Mouse (Mus musculus): ENCODE results near the gene Wbp2nl. TPM values are rescaled to one million over a fixed set of nuclear protein-coding genes. Genes with fewer than 3 reads are reported as not detected.
A peak's percentile ranks its signal among the peaks of the same experiment; 100 is the strongest.

The Wbp2nl gene
- total and polyA plus RNA-seq, 3 experiments = not detected

- H3K36me3 ChIP-seq (ENCODE audit: control insufficient read depth, insufficient read depth, low read length) = no peaks in the 10 kb centered on the region
- peak; percentile 48 to 80 for DNase-seq
- no peak overlapping the region for H3K4me3 ChIP-seq
- H3K4me1 ChIP-seq (ENCODE audit: control insufficient read depth, insufficient read depth, low read length) = no peaks in the 10 kb centered on the region
- no peak for TF ChIP-seq POLR2A (IDR thresholded peaks at IDR 0.05; ENCODE audit: insufficient read depth, low read depth, low read length)
- 0 out of 2 replicates have a peak, but pooled peaks have one; percentile 33 for TF ChIP-seq EP300 (IDR thresholded peaks at IDR 0.05; ENCODE audit: insufficient read depth, low read depth, low read length)
- TF ChIP-seq CTCF (IDR thresholded peaks at IDR 0.05) = peak; percentile 98
- intact Hi-C loops (cut with DNase I) = loop anchor here (1.0 to 10.0 kb wide), 3 partner anchors 71 to 538 kb away; partner anchors contain the start of genes Naga, Pheta2 and Smdt1
- WGBS = 7% methylated on average over 6 of the region's 6 CpGs
- no peak overlapping the region for H3K9ac ChIP-seq (ENCODE audit: low read depth, low read length)
- H3K27ac ChIP-seq = no peak overlapping the region
- H3K79me2 ChIP-seq (replicated peaks; ENCODE audit: control insufficient read depth, insufficient read depth, low read length) = no peaks in the 10 kb centered on the region
- H3K27me3 ChIP-seq (ENCODE audit: control insufficient read depth, insufficient read depth, low read length) = no peaks in the 10 kb centered on the region; the same call in 1 of the 2 replicates
Observed at GRCm38 (mm10) chr15:82266356-82266755, 32.4 kb upstream of the Wbp2nl start.

- Histone ChIP-seq H3K36me3 (ENCODE audit: control insufficient read depth, insufficient read depth, low read length) (no peaks in the 10 kb centered on the region), H3K4me1 (ENCODE audit: control insufficient read depth, insufficient read depth, low read length) (no peaks in the 10 kb centered on the region), H3K27ac (no peak overlapping the region), H3K27me3 (ENCODE audit: control insufficient read depth, insufficient read depth, low read length) (no peaks in the 10 kb centered on the region; the same call in 1 of the 2 replicates), H3K79me2 (replicated peaks; ENCODE audit: control insufficient read depth, insufficient read depth, low read length) (no peaks in the 10 kb centered on the region), H3K4me3 (no peak overlapping the region), H3K9ac (ENCODE audit: low read depth, low read length) (no peak overlapping the region)
- TF ChIP-seq POLR2A (IDR thresholded peaks at IDR 0.05; ENCODE audit: insufficient read depth, low read depth, low read length) (no peak), EP300 (IDR thresholded peaks at IDR 0.05; ENCODE audit: insufficient read depth, low read depth, low read length) (no peak), CTCF (IDR thresholded peaks at IDR 0.05) (no peak)
- 51% methylated on average over 3 of the region's 3 CpGs for WGBS
- DNase-seq = no peak
- intact Hi-C loops (cut with DNase I) = loop anchor here (5.0 to 10.0 kb wide), 2 partner anchors 69 to 537 kb away; partner anchors contain the start of genes Naga, Pheta2 and Smdt1
Observed at GRCm38 (mm10) chr15:82268185-82268584, 30.6 kb upstream of the Wbp2nl start.

GRCm38 (mm10) chr15:82268783-82269182, 30.0 kb upstream of the Wbp2nl start:
- Histone ChIP-seq H3K4me1 (ENCODE audit: control insufficient read depth, insufficient read depth, low read length) (no peaks in the 10 kb centered on the region), H3K36me3 (ENCODE audit: control insufficient read depth, insufficient read depth, low read length) (no peaks in the 10 kb centered on the region), H3K79me2 (replicated peaks; ENCODE audit: control insufficient read depth, insufficient read depth, low read length) (no peaks in the 10 kb centered on the region), H3K4me3 (no peak overlapping the region), H3K27me3 (ENCODE audit: control insufficient read depth, insufficient read depth, low read length) (no peaks in the 10 kb centered on the region; the same call in 1 of the 2 replicates), H3K9ac (ENCODE audit: low read depth, low read length) (no peak overlapping the region), H3K27ac (no peak overlapping the region)
- intact Hi-C loops (cut with DNase I) = loop anchor here (5.0 to 10.0 kb wide), 2 partner anchors 69 to 536 kb away; partner anchors contain the start of genes Naga, Pheta2 and Smdt1
- no peak for TF ChIP-seq CTCF (IDR thresholded peaks at IDR 0.05)
- no peak for TF ChIP-seq EP300 (IDR thresholded peaks at IDR 0.05; ENCODE audit: insufficient read depth, low read depth, low read length)
- no peak for TF ChIP-seq POLR2A (IDR thresholded peaks at IDR 0.05; ENCODE audit: insufficient read depth, low read depth, low read length)
- WGBS = 74% methylated on average over 9 of the region's 9 CpGs
- DNase-seq = no peak

GRCm38 (mm10) chr15:82271201-82271600, 27.6 kb upstream of the Wbp2nl start:
- Histone ChIP-seq H3K27ac (no peak overlapping the region), H3K4me1 (ENCODE audit: control insufficient read depth, insufficient read depth, low read length) (no peaks in the 10 kb centered on the region), H3K27me3 (ENCODE audit: control insufficient read depth, insufficient read depth, low read length) (peaks cover 5% of the 10 kb centered on the region), H3K4me3 (no peak overlapping the region), H3K79me2 (replicated peaks; ENCODE audit: control insufficient read depth, insufficient read depth, low read length) (no peaks in the 10 kb centered on the region), H3K9ac (ENCODE audit: low read depth, low read length) (no peak overlapping the region), H3K36me3 (ENCODE audit: control insufficient read depth, insufficient read depth, low read length) (no peaks in the 10 kb centered on the region)
- WGBS = 7% methylated on average over 5 of the region's 5 CpGs
- peak; percentile 32 to 67 for DNase-seq
- intact Hi-C loops (cut with DNase I) = no loop called here
- TF ChIP-seq CTCF (IDR thresholded peaks at IDR 0.05) (peak; percentile 82), POLR2A (IDR thresholded peaks at IDR 0.05; ENCODE audit: insufficient read depth, low read depth, low read length) (no peak)

- no peaks in the 10 kb centered on the region for H3K4me1 ChIP-seq (ENCODE audit: control insufficient read depth, insufficient read depth, low read length)
- intact Hi-C loops (cut with DNase I) = no loop called here
- H3K4me3 ChIP-seq = no peak overlapping the region
- DNase-seq = no peak
- TF ChIP-seq POLR2A (IDR thresholded peaks at IDR 0.05; ENCODE audit: insufficient read depth, low read depth, low read length) (no peak), EP300 (IDR thresholded peaks at IDR 0.05; ENCODE audit: insufficient read depth, low read depth, low read length) (no peak), CTCF (IDR thresholded peaks at IDR 0.05) (no peak)
- no peaks in the 10 kb centered on the region for H3K36me3 ChIP-seq (ENCODE audit: control insufficient read depth, insufficient read depth, low read length)
- peaks cover 5% of the 10 kb centered on the region for H3K27me3 ChIP-seq (ENCODE audit: control insufficient read depth, insufficient read depth, low read length)
- H3K9ac ChIP-seq (ENCODE audit: low read depth, low read length) = no peak overlapping the region
- H3K27ac ChIP-seq = no peak overlapping the region
- 78% methylated on average over 6 of the region's 6 CpGs for WGBS
- no peaks in the 10 kb centered on the region for H3K79me2 ChIP-seq (replicated peaks; ENCODE audit: control insufficient read depth, insufficient read depth, low read length)
Observed at GRCm38 (mm10) chr15:82272295-82272694, 26.5 kb upstream of the Wbp2nl start.

- WGBS = 25% methylated on average over 6 of the region's 6 CpGs
- Histone ChIP-seq H3K4me1 (ENCODE audit: control insufficient read depth, insufficient read depth, low read length) (no peaks in the 10 kb centered on the region), H3K27ac (no peak within 1 kb of the TSS), H3K27me3 (ENCODE audit: control insufficient read depth, insufficient read depth, low read length) (peaks cover 5% of the 10 kb centered on the region), H3K9ac (ENCODE audit: low read depth, low read length) (no peak within 1 kb of the TSS), H3K36me3 (ENCODE audit: control insufficient read depth, insufficient read depth, low read length) (no peaks in the 10 kb centered on the region), H3K4me3 (peak within 1 kb of the TSS; percentile 18; the same call in 1 of the 2 replicates), H3K79me2 (replicated peaks; ENCODE audit: control insufficient read depth, insufficient read depth, low read length) (no peaks in the 10 kb centered on the region)
- intact Hi-C loops (cut with DNase I) = no loop called here
- TF ChIP-seq CTCF (IDR thresholded peaks at IDR 0.05) (no peak), EP300 (IDR thresholded peaks at IDR 0.05; ENCODE audit: insufficient read depth, low read depth, low read length) (no peak)
- DNase-seq = no peak
Observed at GRCm38 (mm10) chr15:82274593-82274926, 24.2 kb upstream of the Wbp2nl start, which contains the start of gene Sept3. Gene Sept3, plus strand, starts transcription at chr15:82274893.
